ENCODE assay signal across 1 mouse cellular context in genomic region chr11:94210191-94211086, GRCm38 (mm10).
TF ChIP-seq lines count a peak whose summit lies in the region.

No protein-coding gene starts in this region.

TF ChIP-seq in MEL, 35 proteins besides CTCF, POLR2A, EP300 and RAD21 (continued from another document):
- TF ChIP-seq TCF12 (IDR thresholded peaks at IDR 0.05; ENCODE audit: low read depth, low read length) = peak; percentile 18; the same call in 1 of the 2 replicates
- peak; percentile 93 for TF ChIP-seq MAZ (IDR thresholded peaks at IDR 0.05; ENCODE audit: low read depth, low read length)
- peak; percentile 84 for TF ChIP-seq CHD2 (IDR thresholded peaks at IDR 0.05; ENCODE audit: low read length)
- TF ChIP-seq ETS1 (IDR thresholded peaks at IDR 0.05; ENCODE audit: low read depth, low read length) = peak; percentile 43; the same call in 1 of the 2 replicates
- peak; percentile 72 for TF ChIP-seq NELFE (IDR thresholded peaks at IDR 0.05; ENCODE audit: low read depth, low read length)
- no peak; the same call in 1 of the 2 replicates for TF ChIP-seq RCOR1 (IDR thresholded peaks at IDR 0.05; ENCODE audit: low read depth, low read length)
- no peak for TF ChIP-seq KAT2A (conservative IDR thresholded peaks at IDR 0.05; ENCODE audit: low read depth, low read length)
- TF ChIP-seq USF1 (IDR thresholded peaks at IDR 0.05; ENCODE audit: low read depth, low read length) = no peak; the same call in 1 of the 2 replicates
- no peak for TF ChIP-seq TAL1 (IDR thresholded peaks at IDR 0.05; ENCODE audit: low read length)
